ENCODE assay signal across 19 mouse cellular contexts in the genomic region with DNA sequence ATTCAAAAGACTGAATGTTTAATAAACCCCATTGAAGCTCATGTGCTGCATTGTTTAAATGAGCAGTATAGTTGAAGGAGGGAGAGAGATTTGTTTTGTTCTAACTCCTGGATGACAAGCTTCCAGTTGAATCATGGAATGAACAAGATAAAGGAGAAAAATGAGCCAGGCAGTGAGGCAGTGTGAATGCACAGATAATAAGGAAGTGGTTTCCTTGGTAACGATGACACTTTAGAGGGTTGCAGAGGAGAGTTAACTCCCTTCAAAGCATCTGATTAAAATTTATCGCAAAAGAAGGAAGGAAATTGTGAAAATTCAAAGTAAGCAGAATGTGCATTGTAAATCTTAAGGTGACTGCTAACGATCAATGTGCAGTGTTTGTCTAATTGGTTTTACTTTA.
DNase-seq lines count a peak whose midpoint lies in the region; ATAC-seq and TF ChIP-seq lines count a peak whose summit lies in the region.
"Had no signal": no experiment of that assay in that cellular context is flagged by ENCODE, and none has a peak within 500 bp of the region (broad histone marks: within the 10 kb centered on the region; RNA-seq: fewer than 3 reads in every experiment).

No protein-coding gene starts in this region.

- ATAC-seq in midbrain, embryonic 13.5 days, result peak; percentile 82
- no peak for ATAC-seq in midbrain, embryonic 11.5 days (ENCODE audit: low FRiP score)
- ATAC-seq in hindbrain, embryonic 14.5 days (ENCODE audit: low FRiP score), result peak; percentile 75
- ATAC-seq in midbrain, postnatal 0 days (ENCODE audit: low FRiP score), result no peak

- TF ChIP-seq CTCF in midbrain, postnatal 0 days (IDR thresholded peaks at IDR 0.05), result no peak

- H3K36me3 ChIP-seq in midbrain, embryonic 13.5 days, result no peaks in the 10 kb centered on the region
- no peaks in the 10 kb centered on the region for H3K36me3 ChIP-seq in midbrain, embryonic 11.5 days (ENCODE audit: control insufficient read depth, insufficient read depth, low read length)
- no peaks in the 10 kb centered on the region for H3K36me3 ChIP-seq in hindbrain, embryonic 14.5 days (replicated peaks; ENCODE audit: control insufficient read depth, insufficient read depth)
- H3K36me3 ChIP-seq in midbrain, postnatal 0 days (ENCODE audit: insufficient read depth, low read length), result no peaks in the 10 kb centered on the region
- H3K36me3 ChIP-seq: embryonic facial prominence, embryonic 13.5 days; limb, embryonic 12.5 days; liver, embryonic 15.5 days had no signal

- 49% methylated on average over 3 of the region's 3 CpGs for WGBS in midbrain, embryonic 13.5 days
- 74% methylated on average over 3 of the region's 3 CpGs for WGBS in midbrain, embryonic 11.5 days
- 59% methylated on average over 3 of the region's 3 CpGs for WGBS in hindbrain, embryonic 14.5 days
- 37% methylated on average over 3 of the region's 3 CpGs for WGBS in midbrain, postnatal 0 days

- no peak overlapping the region for H3K4me3 ChIP-seq in midbrain, embryonic 13.5 days (replicated peaks)
- H3K4me3 ChIP-seq in midbrain, embryonic 11.5 days (ENCODE audit: low read depth, low read length), result no peak overlapping the region
- H3K4me3 ChIP-seq in hindbrain, embryonic 14.5 days (replicated peaks; ENCODE audit: low read length), result no peak overlapping the region
- H3K4me3 ChIP-seq in midbrain, postnatal 0 days (ENCODE audit: low read depth, low read length), result no peak overlapping the region
- H3K4me3 ChIP-seq: embryonic facial prominence, embryonic 13.5 days; limb, embryonic 12.5 days; liver, embryonic 15.5 days had no signal

- H3K27me3 ChIP-seq in midbrain, embryonic 13.5 days, result no peaks in the 10 kb centered on the region
- no peaks in the 10 kb centered on the region for H3K27me3 ChIP-seq in midbrain, embryonic 11.5 days (ENCODE audit: control insufficient read depth, insufficient read depth, low read length)
- H3K27me3 ChIP-seq in hindbrain, embryonic 14.5 days (ENCODE audit: control insufficient read depth, insufficient read depth, low read length), result no peaks in the 10 kb centered on the region
- H3K27me3 ChIP-seq in midbrain, postnatal 0 days (ENCODE audit: insufficient read depth, low read length), result no peaks in the 10 kb centered on the region
- H3K27me3 ChIP-seq: CH12.LX; embryonic facial prominence, embryonic 13.5 days; limb, embryonic 12.5 days; liver, embryonic 15.5 days had no signal

- H3K9ac ChIP-seq in midbrain, embryonic 13.5 days (replicated peaks), result no peak overlapping the region
- no peak overlapping the region for H3K9ac ChIP-seq in midbrain, embryonic 11.5 days (ENCODE audit: low read length)
- no peak overlapping the region for H3K9ac ChIP-seq in hindbrain, embryonic 14.5 days
- H3K9ac ChIP-seq in midbrain, postnatal 0 days (replicated peaks; ENCODE audit: low read length, poor library complexity, severe bottlenecking), result no peak overlapping the region
- H3K9ac ChIP-seq: embryonic facial prominence, embryonic 13.5 days; limb, embryonic 12.5 days; liver, embryonic 15.5 days had no signal

- no peak for DNase-seq in midbrain, embryonic 11.5 days (ENCODE audit: low spot score, missing footprints)
- peak; percentile 15 for DNase-seq in embryo, embryonic 10.5 days (ENCODE audit: low spot score)
- DNase-seq in hindbrain, embryonic 14.5 days (ENCODE audit: low spot score), result peak; percentile 24
- DNase-seq in midbrain, postnatal 0 days (ENCODE audit: low spot score), result peak; percentile 33
- no peak for DNase-seq in adrenal gland, adult (ENCODE audit: inconsistent age in 2 of 2, low spot score in 1 of 2)
- no peak for DNase-seq in urinary bladder, postnatal 10 days (ENCODE audit: low spot score)
- DNase-seq in cerebellum, adult 9-10 months, result no peak
- DNase-seq: cerebellum, postnatal 10 days; heart, adult 18-20 months; heart, postnatal 10 days; kidney, adult 11 months; kidney, postnatal 14 days; lung, postnatal 14 days; thymus, postnatal 25 days had no signal

- no peaks in the 10 kb centered on the region for H3K9me3 ChIP-seq in midbrain, embryonic 13.5 days
- no peaks in the 10 kb centered on the region for H3K9me3 ChIP-seq in midbrain, embryonic 11.5 days (ENCODE audit: control insufficient read depth, low read length)
- no peaks in the 10 kb centered on the region for H3K9me3 ChIP-seq in hindbrain, embryonic 14.5 days (ENCODE audit: control insufficient read depth, low read length)
- no peaks in the 10 kb centered on the region for H3K9me3 ChIP-seq in midbrain, postnatal 0 days (ENCODE audit: low read length)
- H3K9me3 ChIP-seq: embryonic facial prominence, embryonic 13.5 days; limb, embryonic 12.5 days; liver, embryonic 15.5 days had no signal

- no peak overlapping the region for H3K27ac ChIP-seq in midbrain, embryonic 13.5 days
- no peak overlapping the region for H3K27ac ChIP-seq in midbrain, embryonic 11.5 days (ENCODE audit: low read depth, low read length)
- 0 out of 2 replicates have a peak overlapping the region, but pooled peaks have one; percentile 29 for H3K27ac ChIP-seq in hindbrain, embryonic 14.5 days
- no peak overlapping the region; the same call in 1 of the 2 replicates for H3K27ac ChIP-seq in midbrain, postnatal 0 days (ENCODE audit: low read depth, low read length)
- H3K27ac ChIP-seq: embryonic facial prominence, embryonic 13.5 days; limb, embryonic 12.5 days; liver, embryonic 15.5 days had no signal

- no peaks in the 10 kb centered on the region for H3K4me1 ChIP-seq in midbrain, embryonic 13.5 days (replicated peaks)
- H3K4me1 ChIP-seq in midbrain, embryonic 11.5 days (ENCODE audit: control insufficient read depth, insufficient read depth, low read length), result no peaks in the 10 kb centered on the region
- 0 out of 2 replicates have a peak, but pooled peaks cover 5% of the 10 kb centered on the region for H3K4me1 ChIP-seq in hindbrain, embryonic 14.5 days (replicated peaks; ENCODE audit: control insufficient read depth, insufficient read depth, low read length)
- no peaks in the 10 kb centered on the region for H3K4me1 ChIP-seq in midbrain, postnatal 0 days (ENCODE audit: insufficient read depth, low read length)
- H3K4me1 ChIP-seq: embryonic facial prominence, embryonic 13.5 days; limb, embryonic 12.5 days; liver, embryonic 15.5 days had no signal

- no peak overlapping the region for H3K4me2 ChIP-seq in midbrain, embryonic 13.5 days (replicated peaks)
- no peak overlapping the region for H3K4me2 ChIP-seq in midbrain, embryonic 11.5 days
- H3K4me2 ChIP-seq in hindbrain, embryonic 14.5 days (replicated peaks), result no peak overlapping the region
- no peak overlapping the region for H3K4me2 ChIP-seq in midbrain, postnatal 0 days (ENCODE audit: low read depth, low read length, poor library complexity, severe bottlenecking)
- H3K4me2 ChIP-seq: embryonic facial prominence, embryonic 13.5 days; limb, embryonic 12.5 days; liver, embryonic 15.5 days had no signal

Comparison
In these comparisons a context has a peak if more than half of its experiments do, and no peak if none do; other contexts are left out.
1. ATAC-seq: peak in midbrain, embryonic 13.5 days (single experiment) and hindbrain, embryonic 14.5 days (single experiment); none in midbrain, embryonic 11.5 days (single experiment) and midbrain, postnatal 0 days (single experiment).
2. DNase-seq: peak in embryo, embryonic 10.5 days (single experiment), hindbrain, embryonic 14.5 days (single experiment) and midbrain, postnatal 0 days (single experiment); none in midbrain, embryonic 11.5 days (single experiment), adrenal gland, adult (0 of 2), urinary bladder, postnatal 10 days (single experiment) and cerebellum, adult 9-10 months (single experiment).